Mouse (Mus musculus): ENCODE data around the gene Serpini1.

Serpini1 gene

GRCm38 (mm10) chr3:75557292-75557691 lies at the start of gene Serpini1:
TSS of gene Serpini1 (plus strand) at chr3:75557547.
- DNase-seq, result peak; percentile 91

- peak; percentile 16 for DNase-seq
Observed at GRCm38 (mm10) chr3:75517631-75518250, 39.6 kb upstream of the Serpini1 start.

- no peak for DNase-seq
Observed at GRCm38 (mm10) chr3:75521314-75521713, 36.0 kb upstream of the Serpini1 start.

- DNase-seq, result no peak
Observed at GRCm38 (mm10) chr3:75522527-75522926, 34.8 kb upstream of the Serpini1 start.

- DNase-seq, result no peak
Observed at GRCm38 (mm10) chr3:75531074-75531473, 26.3 kb upstream of the Serpini1 start.

GRCm38 (mm10) chr3:75534045-75534834 lies 23.1 kb upstream of the Serpini1 start:
- DNase-seq, result no peak

- no peak for DNase-seq
Observed at GRCm38 (mm10) chr3:75541259-75541658, 16.1 kb upstream of the Serpini1 start.

GRCm38 (mm10) chr3:75542852-75543251 lies 14.5 kb upstream of the Serpini1 start:
- no peak for DNase-seq

- no peak for DNase-seq
Observed at GRCm38 (mm10) chr3:75544287-75544686, 13.1 kb upstream of the Serpini1 start.

GRCm38 (mm10) chr3:75551248-75551647 lies 6.1 kb upstream of the Serpini1 start:
- no peak for DNase-seq

- DNase-seq, result no peak
Observed at GRCm38 (mm10) chr3:75556121-75556694, 1.1 kb upstream of the Serpini1 start.

- DNase-seq, result peak; percentile 99
Observed at GRCm38 (mm10) chr3:75556695-75557291, 554 bp upstream of the Serpini1 start, which contains the start of gene Pdcd10. TSS of gene Pdcd10 (minus strand) at chr3:75556856.

- DNase-seq, result no peak
Observed at GRCm38 (mm10) chr3:75574074-75574473, 16.7 kb downstream of the Serpini1 start.

GRCm38 (mm10) chr3:75575582-75575981 lies 18.2 kb downstream of the Serpini1 start:
- no peak for DNase-seq

- no peak for DNase-seq
Observed at GRCm38 (mm10) chr3:75579352-75579751, 22.0 kb downstream of the Serpini1 start.

- peak; percentile 26 for DNase-seq
Observed at GRCm38 (mm10) chr3:75583293-75583692, 25.9 kb downstream of the Serpini1 start.

GRCm38 (mm10) chr3:75584898-75585297 lies 27.6 kb downstream of the Serpini1 start:
- DNase-seq, result peak; percentile 14

- DNase-seq, result no peak
Observed at GRCm38 (mm10) chr3:75611019-75611418, 53.7 kb downstream of the Serpini1 start.

GRCm38 (mm10) chr3:75624627-75625026 lies 67.3 kb downstream of the Serpini1 start:
- no peak for DNase-seq

- DNase-seq, result no peak
Observed at GRCm38 (mm10) chr3:75630988-75631615, 73.8 kb downstream of the Serpini1 start.

- DNase-seq, result no peak
Observed at GRCm38 (mm10) chr3:75633221-75633620, 75.9 kb downstream of the Serpini1 start.

- no peak for DNase-seq
Observed at GRCm38 (mm10) chr3:75633635-75634034, 76.3 kb downstream of the Serpini1 start.

GRCm38 (mm10) chr3:75635648-75636047 lies 78.3 kb downstream of the Serpini1 start:
- no peak for DNase-seq

All from right cerebral cortex, postnatal 25 days (tissue).